Mouse (Mus musculus): Measurements from ENCODE around the gene Fras1.

GRCm38 (mm10) chr5:96376216-96376615, 2.5 kb downstream of the Fras1 start:
- TF ChIP-seq POLR2A (IDR thresholded peaks at IDR 0.05; ENCODE audit: borderline replicate concordance, low read depth, low read length) (no peak), CTCF (IDR thresholded peaks at IDR 0.05; ENCODE audit: low read depth, low read length) (no peak)
